Mouse (Mus musculus): ENCODE measurements at regions not wholly inside any gene's neighbourhood (a gene's known extent, or its start where the extent isn't known, plus 50 kb on each side); places are given as distances from the start of the nearest gene placed in this dataset.
"Not testable (repeated sequence)": the region's sequence is repeated elsewhere in the genome, so short reads cannot be mapped to it uniquely, and the experiment has no call there.

GRCm38 (mm10) chr11:41261254-41261653, 506.1 kb upstream of the Ccng1 start:
- no peak for DNase-seq

DNA sequence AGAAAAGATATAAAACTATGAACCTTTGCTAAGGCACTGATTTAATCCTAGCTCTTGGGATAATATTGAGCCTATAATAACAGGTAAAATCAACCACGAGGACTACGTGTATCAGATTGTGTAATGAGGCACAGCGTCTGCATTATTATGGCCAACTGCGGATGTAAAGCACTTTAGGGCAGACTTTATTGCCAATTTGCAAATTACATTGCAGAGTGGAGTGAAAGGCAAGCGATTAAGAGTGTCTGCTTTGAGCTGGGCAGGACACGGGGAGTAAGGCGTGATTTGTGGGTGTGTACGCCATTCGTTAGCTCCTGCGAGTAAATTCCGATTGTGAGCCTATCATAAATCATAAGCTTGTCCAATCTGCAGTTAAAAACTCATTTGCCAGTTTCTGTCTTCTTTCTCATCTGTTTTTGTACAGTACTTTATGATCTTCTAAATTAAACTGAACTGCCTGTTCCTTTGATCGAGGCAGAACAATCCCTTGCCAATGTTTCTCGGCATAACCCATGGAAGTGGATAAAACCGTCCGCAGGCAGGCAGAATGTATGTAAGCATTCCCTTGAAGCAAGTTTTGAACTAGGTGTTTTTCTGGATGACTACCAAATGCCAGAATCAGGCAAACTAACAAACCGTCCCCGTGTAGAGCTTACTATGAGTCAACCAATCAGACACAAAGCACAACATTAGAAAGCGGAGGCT, 505.0 kb upstream of the Ccng1 start:
- no peak for DNase-seq

DNA sequence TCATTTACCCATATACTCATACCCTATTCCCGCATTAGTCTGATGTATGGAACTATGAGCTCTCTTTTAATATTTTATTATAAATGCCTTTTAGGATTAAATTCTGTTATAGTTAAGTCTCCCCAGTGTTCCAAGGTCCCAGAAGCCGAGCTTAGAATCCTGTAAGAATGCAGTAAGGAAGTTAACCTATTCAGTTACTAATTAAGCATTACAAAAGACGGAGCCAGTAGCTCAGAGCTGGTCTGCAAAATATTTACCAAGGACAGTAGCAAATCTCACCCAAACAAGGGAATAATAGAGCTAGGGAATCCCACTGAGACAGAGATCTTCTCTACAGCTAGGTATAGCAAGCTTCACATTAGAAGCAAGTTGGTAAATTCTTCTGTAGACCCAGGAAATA, 459.4 kb upstream of the Ccng1 start:
- DNase-seq: not testable (repeated sequence)

DNA sequence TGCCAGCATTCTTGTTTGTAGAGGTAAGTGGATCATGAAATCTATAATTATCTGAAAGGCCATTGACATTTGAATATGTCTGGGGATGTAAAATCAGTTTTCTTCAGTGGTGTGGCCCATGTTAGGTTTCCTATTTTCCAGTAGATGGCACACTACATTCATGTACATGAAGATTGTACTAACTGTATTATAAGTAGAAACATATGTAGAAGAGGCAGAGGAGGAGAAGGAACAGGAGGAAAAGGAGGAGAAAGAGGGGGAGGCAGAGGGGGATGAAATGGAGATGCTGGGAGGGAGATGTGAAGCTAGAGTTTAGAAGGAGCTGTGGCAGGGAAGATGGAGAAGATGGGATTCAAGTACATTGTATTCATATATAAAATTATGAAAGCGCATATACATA, 447.1 kb upstream of the Ccng1 start:
- peak in 1 of 2 experiments; percentile 8 for DNase-seq

DNA sequence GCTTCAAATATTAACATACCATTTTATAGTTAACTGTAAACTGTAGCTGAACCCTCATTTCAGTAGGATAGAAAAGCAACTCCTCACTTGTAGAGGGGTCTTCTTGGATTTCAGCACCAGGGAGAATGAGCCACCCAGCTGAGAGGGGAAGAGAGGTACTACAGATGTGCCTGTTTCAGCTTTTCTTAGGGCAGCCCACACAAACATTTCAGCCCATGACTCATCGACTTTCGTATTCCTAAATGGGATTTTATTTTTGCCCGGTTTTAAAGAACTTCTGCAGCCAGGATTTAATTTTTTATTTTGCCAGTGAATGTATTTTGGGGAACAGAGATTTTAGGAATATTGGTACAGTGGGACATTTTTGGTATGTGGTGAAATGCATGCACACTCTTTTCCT, 438.9 kb upstream of the Ccng1 start:
- DNase-seq: no peak

DNA sequence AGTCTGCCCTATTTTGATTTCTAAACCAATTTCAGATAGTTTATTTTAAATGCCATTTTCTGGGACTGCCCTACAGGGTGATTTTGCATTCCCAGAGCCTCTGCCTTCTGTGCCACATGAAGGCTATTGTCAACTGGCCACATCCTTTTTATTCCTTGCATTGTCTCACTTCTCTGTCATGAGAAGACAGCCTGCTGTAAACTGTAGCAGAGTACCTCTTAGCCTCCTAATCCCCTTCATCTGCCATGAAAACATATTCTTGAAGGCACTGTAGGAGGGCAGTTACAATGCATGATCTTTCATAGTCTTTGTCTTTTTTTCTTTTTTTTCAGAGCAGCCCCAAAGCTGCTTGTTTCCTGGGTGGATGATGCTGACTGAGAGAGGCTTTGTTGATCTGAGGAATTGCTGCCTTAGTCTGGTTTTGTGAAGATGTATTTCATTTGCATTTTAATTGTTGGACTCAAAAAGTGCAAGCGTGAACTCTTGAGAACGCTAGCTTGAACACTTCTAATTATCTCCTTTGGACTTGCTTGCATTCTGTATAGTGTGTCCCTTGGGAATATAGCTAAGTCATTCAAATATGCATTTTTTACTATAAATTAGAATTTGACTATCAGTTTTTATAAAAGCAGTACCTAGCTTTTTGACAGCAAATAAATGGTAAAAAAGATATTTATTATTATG, 405.5 kb upstream of the Ccng1 start:
- peak; percentile 10 to 37 for DNase-seq

GRCm38 (mm10) chr11:41159927-41160326, 404.8 kb upstream of the Ccng1 start:
- DNase-seq: peak; percentile 55 to 61

DNA sequence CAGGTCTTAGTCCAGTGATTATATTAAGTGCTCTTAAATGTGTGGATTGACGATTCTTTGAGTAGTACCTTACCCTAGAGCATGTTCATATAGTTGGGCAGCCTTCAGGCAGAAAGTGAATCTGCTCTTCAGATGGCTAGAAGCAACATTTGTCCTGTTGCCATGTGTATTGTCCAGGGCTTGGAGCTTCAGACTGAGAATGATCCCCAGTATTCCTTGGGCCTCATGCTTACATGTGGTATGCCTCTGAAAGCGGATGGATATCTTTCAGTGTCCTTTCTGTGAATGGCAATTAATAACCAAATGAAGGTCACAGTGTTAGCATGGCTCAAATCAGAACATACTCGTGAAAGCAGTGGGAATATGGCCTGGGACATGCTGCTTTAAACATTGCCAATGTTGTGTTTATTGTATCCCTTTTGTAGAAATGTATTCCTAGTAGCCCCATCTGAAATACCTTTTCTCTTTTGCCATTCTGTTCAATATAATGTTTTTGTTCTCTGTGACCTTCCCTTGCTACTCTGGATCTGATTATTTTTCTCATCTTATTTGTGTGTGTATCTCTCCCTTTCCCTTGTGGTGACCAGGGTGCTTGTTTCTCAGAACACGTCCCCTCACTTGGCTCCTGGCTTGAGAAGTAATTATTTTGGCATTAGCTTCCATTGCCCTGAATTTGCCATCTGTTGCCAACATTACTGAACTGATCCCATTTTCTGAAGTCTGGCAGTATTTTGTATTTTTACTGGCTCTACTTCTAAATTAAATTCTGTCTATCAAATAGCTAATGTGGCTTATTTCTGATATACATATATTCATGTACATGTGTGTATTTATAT, 403.9 kb upstream of the Ccng1 start:
- DNase-seq: peak; percentile 77 to 80

DNA sequence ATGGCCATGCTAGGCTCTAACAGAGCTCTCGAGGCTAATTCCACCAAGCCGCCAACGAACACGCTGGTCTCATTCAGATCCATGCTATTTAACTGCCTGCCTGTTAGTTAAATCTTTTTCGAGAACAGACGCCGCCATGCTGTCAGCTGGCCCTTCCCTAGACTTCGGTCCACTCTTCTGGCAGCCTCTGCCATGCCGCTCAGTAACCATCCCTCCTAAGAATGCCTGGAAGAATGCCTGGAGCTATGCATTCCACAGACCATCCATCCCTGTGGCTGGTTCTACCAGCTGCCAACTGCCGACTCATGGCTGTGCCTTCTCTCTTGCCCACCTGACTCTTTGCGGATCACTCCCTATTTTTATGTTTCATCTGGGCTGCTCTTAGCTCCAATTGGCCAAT, 402.2 kb upstream of the Ccng1 start:
- DNase-seq: peak; percentile 78 to 84

Measured in cerebellum, postnatal 10 days (tissue).